Mouse (Mus musculus): Measurements from ENCODE around the gene Reps2.

GRCm38 (mm10) chrX:162443387-162443786, 200.1 kb downstream of the Reps2 start:
- TF ChIP-seq POLR2A (IDR thresholded peaks at IDR 0.05; ENCODE audit: low read depth, low read length) (no peak), ZMIZ1 (IDR thresholded peaks at IDR 0.05; ENCODE audit: low read depth, low read length) (no peak), MAX (IDR thresholded peaks at IDR 0.05; ENCODE audit: low read length) (no peak), CTCF (conservative IDR thresholded peaks at IDR 0.05 in 1 of 2, IDR thresholded peaks at IDR 0.05 in 1 of 2; ENCODE audit: low read depth in 2 of 2, low read length in 2 of 2) (no peak), USF2 (conservative IDR thresholded peaks at IDR 0.05; ENCODE audit: low read depth, low read length) (no peak), RCOR1 (conservative IDR thresholded peaks at IDR 0.05; ENCODE audit: low read depth, low read length) (no peak), RAD21 (IDR thresholded peaks at IDR 0.05; ENCODE audit: low read depth, low read length) (no peak), E2F4 (IDR thresholded peaks at IDR 0.05; ENCODE audit: insufficient replicate concordance, low read depth, low read length) (no peak), ZKSCAN1 (IDR thresholded peaks at IDR 0.05; ENCODE audit: borderline replicate concordance, low read depth, low read length) (no peak), ETS1 (conservative IDR thresholded peaks at IDR 0.05; ENCODE audit: low read depth, low read length) (no peak), EP300 (IDR thresholded peaks at IDR 0.05; ENCODE audit: low read length) (no peak), CHD2 (IDR thresholded peaks at IDR 0.05; ENCODE audit: low read length) (no peak)
